In the genomic region with DNA sequence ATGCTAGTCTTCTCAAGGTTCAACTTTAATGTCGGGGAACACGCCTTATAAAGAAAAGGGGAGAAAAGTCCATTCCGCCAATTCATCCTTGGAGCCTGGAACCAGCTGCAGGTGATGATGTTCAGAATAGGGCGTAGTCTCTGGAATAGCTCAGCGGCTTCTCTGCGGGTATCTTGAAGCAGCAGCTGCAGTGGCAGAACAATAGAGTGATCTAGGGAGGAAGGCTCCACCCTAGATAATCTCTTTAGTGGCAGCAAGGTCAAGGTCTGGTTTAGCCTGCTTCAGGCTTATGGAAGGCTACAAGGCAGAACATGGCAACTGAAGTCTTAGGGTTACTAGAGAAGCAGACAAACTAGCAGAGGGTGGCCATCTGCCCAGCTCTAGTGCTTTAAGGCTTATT, we compare ENCODE assay signal across 37 mouse cellular contexts. TPM values are rescaled to one million over a fixed set of nuclear protein-coding genes. Genes with fewer than 3 reads are reported as not detected.
DNase-seq lines count a peak whose midpoint lies in the region; ATAC-seq and TF ChIP-seq lines count a peak whose summit lies in the region.
"Had no signal": no experiment of that assay in that cellular context is flagged by ENCODE, and none has a peak within 500 bp of the region (broad histone marks: within the 10 kb centered on the region; RNA-seq: fewer than 3 reads in every experiment).

No protein-coding gene starts in this region.

- no peaks in the 10 kb centered on the region for H3K27me3 ChIP-seq in heart, embryonic 12.5 days (replicated peaks)
- no peaks in the 10 kb centered on the region for H3K27me3 ChIP-seq in liver, embryonic 11.5 days (replicated peaks; ENCODE audit: control insufficient read depth, insufficient read depth, low read length)
- H3K27me3 ChIP-seq: embryonic facial prominence, embryonic 15.5 days; forebrain, embryonic 13.5 days; kidney, embryonic 15.5 days; limb, embryonic 15.5 days; stomach, embryonic 15.5 days had no signal

- 71% methylated on average over 6 of the region's 6 CpGs for WGBS in heart, embryonic 12.5 days
- WGBS in liver, embryonic 11.5 days, result 66% methylated on average over 6 of the region's 6 CpGs

- no peak overlapping the region for H3K4me3 ChIP-seq in heart, embryonic 12.5 days
- 0 out of 4 replicates have a peak overlapping the region, but pooled peaks of 1 of the 2 experiments have one; percentile 8 for H3K4me3 ChIP-seq in ES-E14 (ENCODE audit: insufficient read depth in 1 of 2, low read depth in 1 of 2, low read length in 2 of 2, poor library complexity in 1 of 2, severe bottlenecking in 1 of 2)
- no peak overlapping the region for H3K4me3 ChIP-seq in liver, embryonic 11.5 days (ENCODE audit: low read depth, low read length)
- H3K4me3 ChIP-seq: embryonic facial prominence, embryonic 10.5 days; embryonic facial prominence, embryonic 15.5 days; forebrain, embryonic 13.5 days; heart, adult 2 months; kidney, embryonic 15.5 days; limb, embryonic 10.5 days; limb, embryonic 15.5 days; stomach, embryonic 15.5 days had no signal

- H3K27ac ChIP-seq in heart, embryonic 12.5 days (ENCODE audit: poor library complexity, severe bottlenecking), result no peak overlapping the region
- peak overlapping the region; percentile 92 for H3K27ac ChIP-seq in ES-E14 (ENCODE audit: insufficient read depth, low read depth, low read length, poor library complexity, severe bottlenecking)
- H3K27ac ChIP-seq in liver, embryonic 11.5 days (ENCODE audit: low read depth, low read length), result no peak overlapping the region
- H3K27ac ChIP-seq: embryonic facial prominence, embryonic 10.5 days; embryonic facial prominence, embryonic 15.5 days; forebrain, embryonic 13.5 days; heart, adult 2 months; hindbrain, embryonic 14.5 days; kidney, embryonic 15.5 days; limb, embryonic 15.5 days; stomach, embryonic 15.5 days had no signal

- H3K4me1 ChIP-seq in heart, embryonic 12.5 days (replicated peaks), result peaks cover 9% of the 10 kb centered on the region; the same call in 1 of the 2 replicates
- peaks cover 5 to 12% of the 10 kb centered on the region in 2 experiments for H3K4me1 ChIP-seq in ES-E14 (ENCODE audit: control insufficient read depth in 2 of 2, insufficient read depth in 2 of 2, low read length in 2 of 2, poor library complexity in 1 of 2)
- peaks cover 21% of the 10 kb centered on the region for H3K4me1 ChIP-seq in liver, embryonic 11.5 days (replicated peaks; ENCODE audit: control insufficient read depth, insufficient read depth, low read length)
- H3K4me1 ChIP-seq: forebrain, embryonic 13.5 days; stomach, embryonic 15.5 days had no signal

- H3K36me3 ChIP-seq in heart, embryonic 12.5 days, result no peaks in the 10 kb centered on the region
- no peaks in the 10 kb centered on the region for H3K36me3 ChIP-seq in ES-E14 (ENCODE audit: control insufficient read depth, insufficient read depth, low read length, poor library complexity, severe bottlenecking)
- no peaks in the 10 kb centered on the region for H3K36me3 ChIP-seq in liver, embryonic 11.5 days (ENCODE audit: control insufficient read depth, insufficient read depth, low read length)
- H3K36me3 ChIP-seq: embryonic facial prominence, embryonic 10.5 days; embryonic facial prominence, embryonic 15.5 days; G1E; kidney, embryonic 15.5 days; limb, embryonic 10.5 days; limb, embryonic 15.5 days; stomach, embryonic 15.5 days had no signal

- peak; percentile 75; the same call in 1 of the 2 replicates for ATAC-seq in heart, embryonic 12.5 days (ENCODE audit: insufficient number of reproducible peaks, low FRiP score)
- ATAC-seq in liver, embryonic 11.5 days (replicated peaks; ENCODE audit: low FRiP score), result peak; percentile 54
- 0 out of 2 replicates have a peak, but pooled peaks have one; percentile 22 for ATAC-seq in megakaryocyte-erythroid progenitor cell, adult 5-6 weeks (replicated peaks; ENCODE audit: low FRiP score, low TSS enrichment, poor library complexity, severe bottlenecking)
- ATAC-seq: CD4-positive, CD25-positive, alpha-beta regulatory T cell, adult 4 months; forebrain, embryonic 13.5 days; midbrain, embryonic 16.5 days had no signal

- H3K9ac ChIP-seq in heart, embryonic 12.5 days, result no peak overlapping the region
- H3K9ac ChIP-seq in ES-E14 (ENCODE audit: insufficient read depth, low read depth, low read length, poor library complexity, severe bottlenecking), result no peak overlapping the region
- no peak overlapping the region for H3K9ac ChIP-seq in liver, embryonic 11.5 days (ENCODE audit: low read depth, low read length)
- H3K9ac ChIP-seq: embryonic facial prominence, embryonic 15.5 days; forebrain, embryonic 13.5 days; hindbrain, embryonic 14.5 days; kidney, embryonic 15.5 days; limb, embryonic 15.5 days; stomach, embryonic 15.5 days had no signal

- H3K9me3 ChIP-seq in heart, embryonic 12.5 days (replicated peaks), result no peaks in the 10 kb centered on the region
- H3K9me3 ChIP-seq in ES-E14 (ENCODE audit: control insufficient read depth, insufficient read depth, low read depth, low read length), result no peaks in the 10 kb centered on the region
- no peaks in the 10 kb centered on the region for H3K9me3 ChIP-seq in liver, embryonic 11.5 days (ENCODE audit: control insufficient read depth, low read length)
- H3K9me3 ChIP-seq: embryonic facial prominence, embryonic 10.5 days; embryonic facial prominence, embryonic 15.5 days; forebrain, embryonic 13.5 days; G1E; kidney, embryonic 15.5 days; limb, embryonic 10.5 days; limb, embryonic 15.5 days; stomach, embryonic 15.5 days had no signal

- no peak for DNase-seq in heart, adult 18-20 months
- DNase-seq in ES-E14 (ENCODE audit: low read depth, low spot score), result peak; percentile 56
- no peak for DNase-seq in liver, embryonic 11.5 days (ENCODE audit: low spot score)
- no peak for DNase-seq in gastrocnemius, postnatal 25 days
- no peak for DNase-seq in left cerebral cortex, adult 11 months (ENCODE audit: low spot score)
- DNase-seq: adrenal gland, postnatal 25 days; cerebellum, adult 11-12 months; cerebellum, adult 9-11 months; gastrocnemius, postnatal 14 days; heart, adult 2 months; heart, postnatal 36 days; kidney, adult 18-20 months; kidney, postnatal 4 days; layer of hippocampus, postnatal 36 days; lung, adult 2 months; lung, postnatal 14 days; right cerebral cortex, postnatal 25 days had no signal

- H3K4me2 ChIP-seq in heart, embryonic 12.5 days, result no peak overlapping the region
- H3K4me2 ChIP-seq in liver, embryonic 11.5 days, result no peak overlapping the region
- H3K4me2 ChIP-seq: embryonic facial prominence, embryonic 15.5 days; forebrain, embryonic 13.5 days; hindbrain, embryonic 14.5 days; kidney, embryonic 15.5 days; limb, embryonic 15.5 days; midbrain, embryonic 11.5 days; stomach, embryonic 15.5 days had no signal

- in situ Hi-C loops in ES-E14 (cut with MboI; ENCODE audit: low sequenced_read_pairs in 2 of 2, unreplicated experiment in 2 of 2), result no loop called here

TF ChIP-seq in ES-E14, 5 proteins besides CTCF, POLR2A, EP300 and RAD21:
- peak; percentile 64; the same call in 1 of the 2 replicates for TF ChIP-seq CHD2 (IDR thresholded peaks at IDR 0.05; ENCODE audit: low read depth, low read length)
- TF ChIP-seq MAFK (IDR thresholded peaks at IDR 0.05; ENCODE audit: insufficient read depth, low read depth, low read length), result 0 out of 2 replicates have a peak, but pooled peaks have one; percentile 24
- no peak for TF ChIP-seq ZNF384 (IDR thresholded peaks at IDR 0.05; ENCODE audit: low read depth, low read length)
- no peak for TF ChIP-seq ZC3H11A (IDR thresholded peaks at IDR 0.05; ENCODE audit: borderline replicate concordance, low read depth, low read length)
- TF ChIP-seq HCFC1 (IDR thresholded peaks at IDR 0.05; ENCODE audit: borderline replicate concordance, insufficient read depth, low read length), result no peak

RNA-seq across cellular contexts. Expression of a gene that starts 46.2 kb away (rescaled TPM):
- not detected in 2 replicates for polyA plus RNA-seq in heart, embryonic 12.5 days (2016; fragmentation: Nextera tagmentation; extraction: Ambion mirVana)
- not detected for total RNA-seq in heart, adult 18-20 months (2021)
- total RNA-seq in ES-E14 (2012; rRNA removed), result not detected in 2 replicates
- not detected in 2 replicates for polyA plus RNA-seq in liver, embryonic 11.5 days (2014; fragmentation: Nextera tagmentation; extraction: Ambion mirVana)
- total RNA-seq in megakaryocyte-erythroid progenitor cell, adult 5-6 weeks (2014; fragmentation: Nextera tagmentation), result not detected in 2 replicates
- 0.56 and 1.1 TPM in 2 replicates for total RNA-seq in megakaryocyte-erythroid progenitor cell, adult 5-6 weeks (2017)
- not detected for total RNA-seq in gastrocnemius, postnatal 25 days (2021)
- total RNA-seq: adrenal gland, adult 18-20 months; adrenal gland, postnatal 25 days; gastrocnemius, postnatal 14 days; heart, adult 2 months; heart, postnatal 36 days; layer of hippocampus, adult 8-10 months; layer of hippocampus, postnatal 36 days; left cerebral cortex, postnatal 10 days; neutrophil, adult 5-6 weeks had no signal
- polyA plus RNA-seq: CD4-positive, CD25-positive, alpha-beta regulatory T cell, adult 4 months; cortical plate, adult 2 months; embryonic facial prominence, embryonic 10.5 days; embryonic facial prominence, embryonic 15.5 days; forebrain, embryonic 13.5 days; G1E; heart, adult 2 months; hindbrain, embryonic 14.5 days; limb, embryonic 10.5 days; limb, embryonic 15.5 days; lung, adult 2 months; midbrain, embryonic 11.5 days; midbrain, embryonic 16.5 days; neural tube, embryonic 11.5 days had no signal

Comparison
In these comparisons a context has a peak if more than half of its experiments do, and no peak if none do; other contexts are left out.
1. ATAC-seq: peak in every context shown above with its lines; median percentile 75 in heart, embryonic 12.5 days; 54 in liver, embryonic 11.5 days; 22 in megakaryocyte-erythroid progenitor cell, adult 5-6 weeks.